Mouse (Mus musculus): ENCODE results near the gene Gpn1.
"Not testable (repeated sequence)": the region's sequence is repeated elsewhere in the genome, so short reads cannot be mapped to it uniquely, and the experiment has no call there.

Gene Gpn1

DNA sequence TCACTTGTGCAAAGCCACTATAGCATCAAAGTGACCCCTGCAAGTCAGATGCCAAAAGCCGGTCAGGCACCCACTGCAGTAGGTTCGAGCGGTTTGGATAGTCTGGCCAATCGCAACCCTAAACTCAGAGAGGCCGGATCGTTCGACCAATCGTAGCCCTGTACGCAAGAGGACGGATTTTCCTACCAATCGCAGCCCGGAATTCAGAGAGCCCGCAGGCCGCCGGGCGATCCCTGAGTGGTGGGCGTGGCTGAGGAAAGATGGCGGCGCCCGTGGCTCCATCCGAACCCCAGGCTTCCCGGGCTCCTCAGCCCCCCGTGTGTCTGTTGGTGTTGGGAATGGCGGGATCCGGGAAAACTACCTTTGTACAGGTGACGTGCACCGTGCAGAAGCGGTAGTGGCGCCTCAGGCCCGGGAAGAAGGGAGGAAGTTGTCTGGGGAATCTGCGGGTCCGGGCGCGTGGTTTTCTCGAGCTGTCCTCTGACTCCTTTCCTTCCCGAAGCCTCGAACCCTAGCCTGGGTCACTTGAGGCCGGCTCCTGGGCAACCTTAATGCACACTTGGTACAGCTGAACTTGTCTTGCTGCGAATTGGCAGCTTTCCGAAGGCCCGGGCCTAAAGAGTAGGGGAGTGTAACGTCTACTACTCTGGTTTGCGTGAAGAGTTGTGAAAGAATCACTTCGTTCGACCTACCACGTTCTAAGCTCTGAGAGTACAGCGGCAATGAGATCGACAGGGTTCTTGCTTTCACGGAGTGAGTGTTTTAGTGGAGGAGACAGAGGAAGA is at the start of gene Gpn1:
Gene Gpn1 (plus strand): TSS at position 229 of the 785 bp plus-strand sequence.
- DNase-seq: peak; percentile 86

DNA sequence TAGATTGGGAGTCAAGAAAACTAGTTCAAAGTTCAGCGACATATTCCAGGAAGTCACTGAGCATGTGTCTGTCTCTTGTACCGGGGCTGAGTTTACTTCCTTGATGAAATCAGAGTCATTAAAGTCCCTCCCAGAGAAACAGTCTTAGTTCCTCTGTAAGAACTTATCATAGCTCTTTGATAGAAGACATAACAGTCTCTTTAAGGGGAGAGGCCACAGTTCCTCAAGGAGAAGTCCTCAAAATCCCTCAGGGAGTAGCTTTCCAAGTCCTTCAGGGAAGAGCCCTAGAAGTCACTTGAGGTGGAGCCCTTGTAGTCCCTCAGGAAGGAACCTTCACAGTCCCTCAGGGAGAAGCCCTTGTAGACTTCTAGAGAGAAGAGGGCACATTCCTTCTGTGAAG is 43.2 kb upstream of the Gpn1 start:
- DNase-seq: no peak

DNA sequence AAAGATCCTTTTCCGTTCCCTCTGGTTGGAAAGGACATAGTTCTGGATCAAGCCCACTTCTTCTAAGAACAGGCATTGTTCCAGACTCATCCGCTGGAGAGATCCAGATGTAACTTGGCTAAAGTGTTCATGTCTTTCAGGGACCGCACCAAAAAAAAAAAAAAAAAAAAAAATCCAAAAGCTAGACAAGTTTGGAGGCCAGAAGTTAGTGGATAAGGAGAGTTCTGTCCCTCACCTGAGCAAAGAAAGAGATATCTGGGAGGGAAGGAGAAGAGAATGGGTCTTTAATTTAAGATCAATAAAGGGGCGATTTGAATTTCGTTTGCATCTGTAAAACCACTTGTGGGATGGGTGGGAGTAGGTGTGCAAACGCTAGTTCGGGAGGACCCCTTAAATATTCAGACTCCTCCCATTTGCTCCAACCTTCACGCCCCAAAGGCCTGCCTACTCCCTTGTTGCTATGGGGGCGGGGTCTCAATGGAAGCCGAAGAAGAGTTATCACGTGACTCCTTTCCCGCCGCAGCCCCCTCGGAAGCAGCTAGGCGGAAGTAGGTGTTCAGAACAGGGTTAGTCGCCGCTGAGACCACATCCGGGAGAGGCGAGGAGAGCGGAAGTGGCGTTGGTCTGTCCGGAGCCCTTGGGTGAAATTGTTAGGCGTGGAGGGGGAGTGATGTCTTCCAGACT is 42.5 kb upstream of the Gpn1 start, which contains the start of gene Zfp512:
Gene Zfp512 (plus strand): TSS at position 554 of the 684 bp plus-strand sequence.
- DNase-seq: peak; percentile 92

DNA sequence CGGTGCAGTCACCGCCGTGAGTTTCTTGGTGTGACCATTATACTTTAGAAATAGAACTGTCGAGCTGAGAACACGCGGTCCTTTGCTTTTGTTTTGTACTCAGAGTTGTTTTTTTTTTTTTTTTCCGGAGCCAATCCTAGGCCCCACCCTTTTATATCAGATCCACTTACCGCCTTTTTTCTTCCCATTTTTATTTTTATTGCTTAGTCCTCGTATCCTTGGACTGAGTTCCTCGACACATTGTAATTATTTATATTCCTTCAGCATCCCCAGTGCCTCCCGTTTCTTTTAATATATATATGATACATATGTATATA is 42.0 kb upstream of the Gpn1 start:
- DNase-seq: no peak

DNA sequence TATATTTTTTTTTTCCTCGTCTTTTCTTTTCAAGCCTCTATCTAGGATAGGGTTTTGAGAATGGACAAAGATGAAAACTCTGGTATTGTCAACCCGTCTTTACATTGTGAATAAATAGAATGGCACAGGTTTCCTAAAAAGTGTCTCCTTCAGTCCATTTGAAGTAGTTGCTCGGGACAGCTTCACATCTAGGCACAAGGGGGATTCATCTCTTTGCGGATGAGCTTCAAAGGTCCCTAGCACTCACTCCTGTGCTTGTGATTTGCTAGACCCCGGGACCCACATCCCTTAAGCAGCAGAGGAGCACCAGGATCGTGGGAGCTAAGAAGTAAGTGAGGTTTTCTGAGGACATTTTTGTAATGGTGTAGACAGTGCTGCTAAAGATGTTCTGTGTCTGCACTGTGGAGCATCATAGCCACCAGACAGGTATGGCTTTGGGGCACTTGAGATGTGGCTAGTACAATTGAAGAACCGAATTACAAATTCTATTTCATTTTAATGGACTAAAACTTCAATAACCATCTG is 41.6 kb upstream of the Gpn1 start:
- DNase-seq: peak; percentile 24

DNA sequence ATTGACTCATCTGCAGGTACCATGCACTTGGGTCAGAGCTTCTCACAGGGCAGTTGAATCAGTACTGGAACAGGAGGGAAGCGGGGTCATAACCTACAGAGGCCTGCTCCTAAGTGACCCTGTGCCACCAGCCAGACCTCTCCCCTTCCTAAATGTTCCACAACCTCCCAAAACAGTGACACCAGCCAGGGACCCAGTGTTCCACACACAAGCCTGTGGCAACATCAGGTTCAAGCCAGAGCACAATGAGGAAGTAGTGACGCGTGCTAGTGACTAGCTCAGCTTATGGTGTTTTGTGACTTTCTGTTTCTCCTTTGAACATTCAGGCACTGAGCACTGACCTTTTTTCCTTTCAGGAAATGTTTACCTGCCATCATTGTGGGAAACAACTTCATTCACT is 26.7 kb upstream of the Gpn1 start:
- DNase-seq: no peak

DNA sequence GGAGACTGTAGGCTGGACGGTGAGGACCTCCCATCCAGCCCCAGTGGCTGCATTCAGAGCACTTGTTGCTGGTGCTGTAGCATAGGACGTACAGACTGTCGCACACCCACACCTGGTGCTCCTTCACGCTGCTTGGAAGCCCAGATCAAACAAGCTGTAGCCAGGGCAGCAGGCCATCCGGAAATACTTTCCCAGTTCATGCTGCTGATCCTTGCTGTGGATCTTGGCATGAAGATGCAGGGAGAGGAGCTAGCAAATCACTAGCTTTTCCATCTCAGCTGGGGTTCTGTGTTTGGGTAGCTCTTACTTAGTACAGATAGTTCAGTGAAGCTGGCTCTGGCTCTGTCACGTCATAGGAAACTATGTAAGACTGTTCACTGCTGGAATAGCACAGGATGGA is 24.8 kb upstream of the Gpn1 start:
- DNase-seq: no peak

DNA sequence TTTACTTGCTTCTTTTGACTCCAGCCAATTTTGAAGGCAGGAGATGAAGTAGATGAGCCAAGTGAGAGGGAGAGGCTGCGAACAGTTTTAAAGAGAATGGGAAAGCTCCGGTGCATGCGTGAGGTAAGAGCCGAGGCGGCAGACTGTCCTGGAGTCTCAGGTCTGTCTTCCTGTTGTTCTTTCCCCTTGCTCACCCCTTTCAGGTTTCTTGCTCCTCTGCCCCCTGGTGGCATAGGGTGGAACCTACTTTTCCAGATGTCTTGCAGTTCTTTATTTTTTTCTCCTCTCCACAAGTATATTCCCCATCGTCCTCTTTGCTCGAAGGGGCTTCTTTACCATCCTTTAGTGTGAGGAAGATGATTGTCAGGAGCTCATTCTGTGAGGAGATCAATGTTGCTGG is 24.2 kb upstream of the Gpn1 start:
- peak; percentile 67 for DNase-seq

DNA sequence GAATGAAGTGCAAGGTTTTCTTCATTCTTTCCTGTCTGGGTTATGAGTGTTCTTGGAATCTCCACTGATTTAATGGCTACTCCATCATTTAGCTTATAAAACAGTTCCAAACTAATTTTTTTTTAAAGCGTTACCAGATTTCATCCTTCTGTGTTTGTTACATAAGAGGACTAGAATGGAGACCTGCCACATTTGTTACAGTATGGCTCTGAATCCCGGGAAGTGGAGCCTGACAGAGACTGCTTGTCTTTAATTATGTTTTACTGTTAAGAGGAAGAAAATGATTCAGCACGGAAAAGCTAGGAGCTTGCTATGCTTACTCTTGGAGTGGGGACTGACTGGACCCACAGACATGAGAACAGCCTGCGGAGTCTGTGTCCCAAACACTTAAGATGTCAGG is 14.0 kb upstream of the Gpn1 start:
- DNase-seq: no peak

DNA sequence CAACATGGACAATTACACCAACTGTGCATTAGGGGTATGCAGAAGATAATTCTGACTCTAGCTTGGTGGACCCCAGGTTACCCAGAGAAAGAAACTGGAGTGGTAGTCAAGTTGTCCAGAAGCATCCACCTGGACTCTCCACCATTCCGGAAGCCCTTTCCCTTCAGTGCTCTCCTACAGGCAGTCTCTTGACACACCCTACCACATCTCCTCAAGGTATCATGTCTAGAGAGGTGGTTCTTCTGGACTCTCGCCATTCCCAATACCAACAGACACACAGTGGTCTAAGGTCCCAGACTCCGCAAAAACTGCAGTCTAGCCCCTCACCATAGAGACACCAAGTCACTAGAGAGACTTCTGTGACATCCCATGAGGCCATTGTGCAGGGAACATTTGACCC is 9.1 kb upstream of the Gpn1 start, which contains the start of gene 4930548H24Rik:
Gene 4930548H24Rik (plus strand): TSS at position 301 of the 400 bp plus-strand sequence.
- no peak for DNase-seq

DNA sequence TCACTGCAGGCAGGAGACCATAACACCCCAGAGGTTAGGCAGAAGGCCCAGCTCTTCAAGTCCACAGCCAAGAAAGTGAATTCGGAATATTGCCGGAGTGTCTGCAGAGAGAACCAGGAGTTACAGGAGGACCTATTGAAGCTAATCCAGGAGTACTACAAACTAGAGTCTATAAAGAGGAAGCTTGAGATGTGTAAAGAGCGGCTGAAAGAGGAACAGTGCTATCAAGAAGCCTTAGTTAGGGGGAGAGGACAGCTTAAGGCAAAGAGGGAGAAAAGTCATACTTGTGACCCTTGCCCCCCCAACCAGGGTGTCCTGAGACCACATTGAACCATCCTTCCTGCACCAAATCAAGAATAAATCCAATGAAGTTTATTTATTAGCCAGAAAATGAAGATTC is 6.7 kb upstream of the Gpn1 start:
- no peak for DNase-seq

DNA sequence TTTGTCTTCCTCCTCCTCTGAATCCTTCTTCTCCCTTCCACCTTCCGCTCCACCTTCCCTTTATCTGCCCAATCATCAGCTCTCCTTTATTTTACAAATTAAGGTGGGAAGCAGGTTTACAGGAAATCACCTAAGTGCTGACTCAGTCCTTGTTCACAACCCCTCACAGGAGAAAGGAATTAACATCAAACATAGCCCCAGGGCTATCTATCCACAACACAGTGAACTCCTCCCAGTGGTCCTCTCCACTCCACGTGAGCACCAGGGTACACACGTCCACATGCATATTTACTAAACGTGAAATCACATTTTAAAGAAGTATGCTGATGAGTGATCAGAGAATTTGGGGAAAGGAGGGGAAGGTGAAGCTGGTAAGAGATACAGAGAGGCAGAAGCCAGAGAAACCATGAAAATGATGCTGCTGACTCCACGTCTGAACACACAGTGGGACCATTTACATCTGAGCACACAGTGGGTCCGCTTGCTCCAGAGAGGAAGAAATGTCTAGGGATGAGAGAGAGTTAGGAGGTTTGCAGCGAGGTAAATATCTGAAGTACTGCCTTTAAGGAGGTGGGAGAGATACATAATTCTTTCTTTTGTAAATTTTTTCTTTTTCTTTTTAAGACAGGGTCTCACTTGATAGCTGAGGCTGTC is 5.3 kb upstream of the Gpn1 start:
- no peak for DNase-seq

DNA sequence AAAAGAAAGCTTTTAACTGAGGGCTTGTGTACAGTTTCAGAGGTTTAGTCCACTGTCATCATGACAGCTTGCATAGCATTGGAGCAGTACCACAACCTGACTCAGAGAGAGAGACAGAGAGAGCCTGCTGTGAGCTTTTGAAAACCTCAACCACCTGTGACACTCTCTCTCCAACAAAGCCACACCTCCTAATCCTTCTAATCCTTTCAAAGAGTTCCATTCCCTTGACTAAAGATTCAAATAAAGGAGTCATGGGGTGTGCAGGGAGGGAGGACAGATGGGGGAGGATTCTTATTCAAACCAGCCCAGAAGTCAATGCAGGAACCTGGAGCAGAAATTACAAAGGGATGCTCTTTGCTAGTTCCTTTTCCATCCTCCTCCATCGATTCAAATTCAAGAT is 2.5 kb upstream of the Gpn1 start:
- DNase-seq: no peak

DNA sequence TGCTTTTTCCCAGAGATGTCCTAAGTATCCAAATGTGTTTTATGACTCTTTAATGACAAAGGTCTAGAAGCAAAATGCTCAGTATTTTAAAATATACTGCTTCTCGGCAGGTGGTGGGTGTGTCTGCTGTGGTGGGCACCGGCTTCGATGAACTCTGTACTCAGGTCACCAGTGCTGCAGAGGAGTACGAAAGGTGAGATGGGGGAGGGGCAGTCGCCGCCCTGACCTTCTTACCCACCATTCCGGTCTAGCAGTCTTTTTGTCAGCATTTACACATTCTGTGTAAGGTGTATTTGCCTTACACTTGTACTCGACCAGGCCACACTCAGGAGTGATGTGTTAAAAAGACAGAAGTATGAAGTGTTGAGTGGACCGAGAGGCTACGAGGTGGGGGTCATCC is 10.3 kb downstream of the Gpn1 start:
- no peak for DNase-seq

DNA sequence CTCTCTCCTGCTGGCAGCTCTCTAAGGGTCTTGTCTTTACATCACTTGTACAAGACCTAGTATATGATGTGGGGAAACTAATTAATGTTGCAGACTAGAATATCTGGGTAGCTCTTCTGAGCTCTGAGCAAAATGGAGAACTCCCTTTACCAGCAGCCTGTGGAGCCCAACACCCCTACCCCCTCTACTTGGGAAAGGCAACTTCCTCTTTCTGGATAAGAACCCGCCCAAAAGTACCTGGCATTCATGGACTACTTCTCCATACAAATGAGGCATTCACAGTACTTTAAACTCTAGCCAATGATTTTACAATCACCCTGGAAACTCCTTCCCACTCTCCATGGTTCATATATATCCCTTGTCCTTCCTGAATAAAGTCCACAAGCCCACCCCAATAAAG is 17.9 kb downstream of the Gpn1 start:
- no peak for DNase-seq

DNA sequence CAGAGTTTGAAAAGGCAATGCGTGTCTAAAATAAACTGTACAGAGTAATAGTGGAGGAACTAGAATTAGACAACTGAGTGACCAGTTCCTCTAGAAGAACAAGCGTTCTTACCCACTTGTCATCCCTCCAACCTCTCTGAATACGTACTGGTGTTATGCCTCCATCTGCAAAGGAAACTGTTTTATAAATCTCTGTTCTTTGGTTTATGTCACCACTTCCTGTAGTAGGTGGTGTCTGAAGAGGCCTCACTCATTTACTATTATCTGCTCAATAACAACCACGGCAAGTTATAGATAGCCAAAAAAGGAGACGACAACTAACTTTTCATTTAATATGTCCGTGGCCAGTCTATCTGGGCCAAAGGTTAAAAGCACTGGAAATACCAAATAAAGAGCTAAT is 26.0 kb downstream of the Gpn1 start:
- DNase-seq: no peak

DNA sequence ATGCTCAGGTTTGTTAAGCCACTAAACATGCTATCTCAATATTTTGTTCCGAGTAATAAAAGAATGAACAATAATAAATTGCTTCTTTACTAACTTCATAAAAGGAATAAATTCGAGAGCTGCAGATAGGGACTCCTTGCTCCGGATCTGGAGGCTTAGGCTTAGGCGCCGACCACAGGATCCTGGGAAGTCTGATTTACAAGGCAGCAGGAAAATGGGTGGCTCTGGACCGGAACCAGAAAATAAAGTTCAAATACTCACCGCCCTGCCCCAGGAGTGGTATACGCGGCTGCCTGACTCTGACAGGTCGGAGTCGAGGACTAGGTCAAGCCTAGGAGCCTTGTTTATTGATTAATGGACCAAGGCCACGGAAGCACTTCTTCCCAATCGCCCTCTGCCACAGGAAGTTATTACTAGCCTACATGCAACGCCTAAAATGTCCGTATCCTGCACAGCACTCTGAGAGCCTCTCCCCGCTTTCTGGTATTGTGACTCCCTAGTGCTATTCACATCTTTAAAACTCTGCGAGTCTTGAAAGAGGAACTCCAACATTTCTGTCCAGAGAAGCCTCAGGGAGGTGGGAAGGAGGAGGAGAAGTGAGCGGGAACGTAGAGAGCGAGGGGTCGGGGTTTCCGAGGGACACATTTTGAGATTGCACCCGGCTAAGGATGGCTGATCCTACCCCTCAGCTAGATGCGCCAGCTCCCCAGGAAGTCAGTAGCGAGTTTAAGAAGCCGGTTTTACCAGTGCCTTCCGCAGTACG is 32.0 kb downstream of the Gpn1 start, which contains the start of gene Slc4a1ap:
Gene Slc4a1ap (plus strand): TSS at position 642 of the 763 bp plus-strand sequence.
- DNase-seq: peak; percentile 84

DNA sequence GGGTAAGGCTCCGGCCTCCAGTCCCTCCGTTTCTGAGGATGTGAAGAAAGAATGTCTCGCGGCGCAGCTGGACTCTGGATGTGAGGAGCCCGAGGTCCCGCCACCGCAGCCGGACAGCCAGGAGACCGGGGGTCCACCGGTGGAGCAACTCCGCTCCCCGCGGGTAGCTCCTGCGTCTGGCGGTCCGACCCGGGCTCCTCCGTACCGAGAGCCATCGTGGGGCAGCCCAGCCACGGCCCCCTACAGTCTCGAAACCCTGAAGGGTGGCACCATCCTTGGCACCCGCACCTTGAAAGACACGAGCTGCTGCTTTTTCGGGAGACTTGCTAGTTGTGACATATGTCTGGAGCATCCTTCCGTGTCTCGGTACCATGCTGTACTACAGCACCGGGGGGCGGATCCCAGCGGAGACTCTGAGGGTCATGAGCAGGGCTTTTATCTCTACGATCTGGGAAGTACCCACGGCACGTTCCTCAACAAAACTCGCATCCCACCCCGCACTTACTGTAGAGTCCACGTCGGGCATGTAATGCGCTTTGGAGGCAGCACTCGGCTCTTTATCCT is 32.7 kb downstream of the Gpn1 start:
- DNase-seq: no peak

DNA sequence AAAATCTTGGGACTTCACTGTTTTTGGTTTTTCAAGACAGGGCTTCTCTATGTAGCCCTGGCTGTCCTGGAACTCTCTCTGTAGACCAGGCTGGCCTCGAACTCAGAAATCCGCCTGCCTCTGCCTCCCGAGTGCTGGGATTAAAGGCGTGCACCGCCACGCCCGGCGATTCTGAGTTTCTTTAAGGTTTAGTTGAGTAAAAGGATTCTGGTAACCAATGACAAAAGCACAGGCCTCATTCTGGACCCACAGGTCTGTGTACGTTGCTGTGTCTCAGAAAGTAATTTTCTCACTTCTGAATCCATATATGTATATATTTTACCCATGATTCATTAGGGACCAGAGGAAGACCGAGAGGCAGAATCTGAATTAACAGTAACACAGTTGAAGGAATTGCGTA is 33.2 kb downstream of the Gpn1 start, which contains the start of gene Supt7l:
Gene Supt7l (minus strand): TSS at position 101 of the 400 bp plus-strand sequence.
- DNase-seq: not testable (repeated sequence)

DNA sequence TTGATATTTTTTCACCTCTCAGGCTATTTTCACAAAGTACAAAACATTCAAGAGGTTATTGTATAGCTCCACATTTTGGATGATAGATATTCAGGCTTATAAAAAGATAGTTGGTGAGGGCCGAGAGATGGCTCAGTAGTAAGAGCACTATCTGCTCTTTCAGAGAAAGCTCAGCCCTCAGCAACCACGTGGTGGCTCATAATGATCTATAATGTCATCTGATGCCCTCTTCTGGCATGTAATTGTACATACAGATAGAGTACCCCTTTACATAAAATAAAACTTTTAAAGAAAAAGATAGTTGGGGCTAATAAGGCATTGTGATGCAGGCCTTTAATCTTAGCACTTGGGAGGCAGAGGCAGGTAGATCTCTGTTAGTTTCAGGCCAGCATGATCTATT is 34.0 kb downstream of the Gpn1 start:
- DNase-seq: no peak

DNA sequence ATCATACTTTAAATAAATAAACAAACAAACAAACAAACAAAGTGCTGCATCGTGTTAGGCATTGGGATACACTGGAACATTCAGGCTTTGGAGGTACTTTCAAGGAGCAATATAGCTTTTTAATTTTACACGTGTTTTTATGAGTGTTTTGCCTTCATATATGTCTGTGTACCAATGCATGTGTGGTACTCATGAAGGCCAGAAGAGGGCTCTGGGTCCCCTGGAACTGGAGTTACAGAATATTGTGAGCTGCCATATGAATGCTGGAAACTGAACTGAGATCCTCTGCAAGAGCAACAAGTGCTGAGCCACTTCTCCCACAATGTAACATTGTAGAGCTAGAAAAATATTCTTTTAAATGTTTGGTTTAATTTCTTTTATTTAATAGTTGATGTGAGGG is 40.7 kb downstream of the Gpn1 start:
- DNase-seq: no peak

DNA sequence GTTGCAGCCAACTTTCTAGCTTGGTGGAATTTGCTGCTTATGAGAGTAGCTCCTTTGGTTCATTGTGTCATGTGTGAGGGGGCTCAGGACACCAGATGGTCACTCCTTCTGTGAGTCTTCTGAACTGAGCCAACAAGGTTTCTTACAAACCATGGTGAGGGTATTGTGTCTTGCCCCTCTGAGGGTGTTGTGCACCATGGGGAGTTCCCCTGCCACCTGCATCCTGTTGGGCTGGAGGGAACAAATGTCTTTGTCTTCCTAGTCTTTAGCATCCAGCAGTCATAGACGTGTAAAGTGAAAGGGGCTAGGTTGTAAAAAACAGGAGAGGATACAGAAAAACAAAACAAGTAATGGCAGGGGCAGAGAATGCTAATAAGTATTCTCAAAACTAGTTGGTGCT is 64.9 kb downstream of the Gpn1 start:
- no peak for DNase-seq

DNA sequence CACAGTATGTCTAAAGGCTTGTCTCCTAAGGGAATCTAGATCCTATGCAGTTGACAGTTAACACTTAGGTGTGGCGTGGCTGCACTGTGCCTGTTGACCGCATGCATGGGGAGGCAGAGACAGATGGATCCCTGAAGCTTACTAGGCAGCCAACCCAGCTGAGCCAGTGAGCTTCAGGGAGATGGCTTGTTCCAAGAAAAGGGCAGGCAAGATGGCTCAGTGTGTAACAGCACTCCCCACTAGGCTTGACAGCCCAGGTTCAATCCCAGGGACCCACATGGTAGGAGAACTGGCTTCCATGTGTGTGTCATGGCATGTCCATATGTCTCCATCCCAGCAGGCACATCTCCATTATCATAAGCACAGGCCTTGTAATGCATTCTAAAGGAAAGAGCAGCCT is 65.8 kb downstream of the Gpn1 start:
- DNase-seq: no peak

Data from thymus, postnatal 25 days (tissue).